Mouse (Mus musculus) C2C12 (cell line): ENCODE data around the gene 4930469K13Rik.

Experiments used
- CEBPB ChIP-seq: IDR thresholded peaks from one replicate; pipeline ENCODE4 v1.6.1; 2011; ENCODE audit warnings: low read depth, mild to moderate bottlenecking, control low read depth, moderate library complexity
- CTCF ChIP-seq: IDR thresholded peaks from one replicate; pipeline ENCODE4 v1.5.1; 2011; ENCODE audit not compliant: control insufficient read depth, insufficient read depth, insufficient read length
- FOSL1 ChIP-seq: IDR thresholded peaks from one replicate; pipeline ENCODE4 v1.8.0; 2011; ENCODE audit warnings: mild to moderate bottlenecking, low read length; ENCODE audit not compliant: poor library complexity, insufficient read depth, severe bottlenecking
- MAX ChIP-seq: IDR thresholded peaks from one replicate; pipeline ENCODE4 v1.6.1; 2011; ENCODE audit warnings: mild to moderate bottlenecking, control low read depth
- MYOD1 ChIP-seq: IDR thresholded peaks from one replicate; pipeline ENCODE4 v1.6.1; 2011; ENCODE audit warnings: low read depth; ENCODE audit not compliant: control insufficient read depth, insufficient read length
- MYOG ChIP-seq: IDR thresholded peaks from one replicate; pipeline ENCODE4 v1.6.1; 2011; ENCODE audit not compliant: control insufficient read depth, insufficient read length; ENCODE audit errors: extremely low read depth
- USF1 ChIP-seq: IDR thresholded peaks from one replicate; pipeline ENCODE4 v1.6.1; 2011; ENCODE audit warnings: low read depth, mild to moderate bottlenecking, control low read depth, moderate library complexity

GRCm38 (mm10) chr11:34008214-34008613, 90.1 kb downstream of the 4930469K13Rik start:
- TF ChIP-seq CTCF (no peak), CEBPB (no peak), MAX (no peak), MYOD1 (no peak), MYOG (no peak), USF1 (no peak), FOSL1 (no peak)
